Mouse (Mus musculus): ENCODE data around the gene Efr3b. TPM values are rescaled to one million over a fixed set of nuclear protein-coding genes. Genes with fewer than 3 reads are reported as not detected.

Efr3b gene
- total RNA-seq (2022) = 100 to 1,000 TPM; 109 to 118 (median 115) TPM

DNA sequence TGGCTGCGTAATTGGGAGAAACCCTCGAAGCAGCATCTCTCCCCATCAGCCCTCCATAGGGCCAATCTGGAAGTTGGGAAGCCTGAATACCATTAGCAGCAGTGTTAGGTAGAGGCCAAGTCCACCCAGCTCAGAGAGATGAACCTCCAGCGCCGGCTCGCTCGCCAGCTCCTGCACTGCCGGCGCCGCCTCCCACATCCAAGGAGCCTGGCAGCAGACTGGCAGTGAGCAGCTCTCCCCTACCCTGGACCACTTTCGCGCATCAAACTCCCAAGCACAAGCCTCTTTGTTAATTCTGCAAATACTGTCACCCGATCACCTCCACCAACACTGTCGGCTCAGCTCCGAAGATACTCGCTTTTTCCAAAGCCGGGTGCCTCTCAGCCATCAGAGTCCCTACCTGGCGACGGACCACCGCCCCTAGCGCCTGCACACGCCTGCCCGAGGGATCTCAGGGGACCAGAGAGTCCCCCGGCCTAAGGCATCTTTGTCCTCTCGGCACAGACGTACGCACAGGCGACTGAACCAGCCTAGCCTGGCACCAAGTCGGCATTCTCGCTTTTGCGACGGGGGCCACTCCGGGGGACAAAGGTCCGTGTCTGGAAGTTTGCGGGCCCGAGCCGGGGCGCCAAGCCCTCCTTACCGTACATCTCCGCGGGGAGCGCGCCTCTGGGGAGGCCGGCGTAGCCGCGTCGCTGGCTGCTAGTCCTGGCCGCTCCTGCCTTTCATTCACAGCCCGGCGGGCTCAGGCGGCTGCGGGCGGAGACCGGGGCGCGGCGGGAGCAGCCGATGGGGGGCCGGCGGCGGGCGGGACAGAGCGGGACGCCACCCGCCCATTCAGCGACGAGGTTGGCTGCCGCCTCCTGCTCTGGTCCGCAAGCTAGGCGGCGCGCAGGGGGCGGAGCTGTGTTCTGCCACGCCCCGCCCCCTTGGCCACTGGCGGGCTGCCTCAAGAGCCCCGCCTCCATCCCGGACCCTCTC, at the start of gene Efr3b:
Efr3b (minus strand) TSS at position 855 of the 981 bp plus-strand sequence.
- DNase-seq (ENCODE audit: low spot score in 2 of 2) = peak; percentile 66 to 83

DNA sequence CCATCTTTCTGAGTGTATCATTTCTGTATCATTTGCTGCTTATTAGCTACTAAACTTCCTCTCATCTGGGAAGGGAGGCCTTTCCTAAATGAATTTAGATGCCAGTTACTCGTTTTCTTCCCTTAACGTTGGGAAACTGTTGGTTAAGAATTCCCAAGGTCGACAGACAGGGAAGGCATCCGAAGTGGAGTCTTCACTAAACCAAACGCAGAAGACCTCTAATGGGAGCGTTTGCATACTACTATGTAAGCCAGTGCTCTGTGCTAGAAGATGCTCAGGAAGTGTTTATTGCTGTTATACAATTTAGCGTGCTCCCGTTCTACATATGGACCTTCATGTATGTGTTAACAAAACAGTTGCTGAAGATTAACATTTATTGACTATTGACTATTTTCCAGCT, 44.7 kb upstream of the Efr3b start:
- no peak for DNase-seq (ENCODE audit: low spot score in 2 of 2)

DNA sequence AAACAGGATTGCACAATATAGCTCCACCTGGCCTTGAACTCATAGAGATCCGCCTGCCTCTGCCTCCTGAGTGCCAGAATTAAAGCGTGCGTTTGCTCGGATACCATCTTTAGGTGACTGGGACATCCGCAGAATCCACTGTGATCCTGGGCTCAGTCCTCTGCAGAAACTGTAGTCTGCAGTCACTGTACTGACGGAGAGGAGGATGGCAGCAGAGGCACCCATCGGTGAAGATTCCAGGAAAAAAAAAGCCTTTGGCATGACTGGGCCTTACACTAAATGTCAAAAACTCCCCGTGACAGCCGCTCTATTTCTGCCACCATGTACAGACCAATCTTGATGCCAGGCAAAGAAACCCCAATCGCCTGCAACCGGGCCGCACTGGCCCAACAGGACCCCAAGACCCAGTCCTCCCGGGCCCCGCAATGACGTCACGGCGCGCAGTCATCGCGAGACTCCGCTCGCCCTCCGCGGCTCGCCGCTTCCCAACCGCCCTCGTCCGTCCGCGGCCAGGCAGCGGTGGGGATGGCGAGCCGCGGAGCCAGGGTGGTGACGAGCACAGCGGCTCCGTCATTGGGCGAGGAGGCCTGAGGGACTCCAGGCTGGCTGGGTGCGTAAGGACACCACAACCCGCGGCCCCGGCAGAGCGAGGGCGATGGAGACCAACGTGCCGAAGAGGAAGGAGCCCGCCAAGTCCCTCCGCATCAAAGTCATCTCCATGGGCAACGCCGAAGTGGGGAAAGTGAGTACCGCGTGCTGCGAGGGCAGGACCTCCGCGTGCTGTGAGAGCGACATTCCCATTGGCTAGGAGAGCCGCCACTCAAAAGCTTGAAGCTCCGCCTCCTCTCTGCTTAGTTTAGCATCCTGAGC, 43.7 kb upstream of the Efr3b start, which contains the start of gene Dnajc27:
Dnajc27 (plus strand) TSS at position 452 of the 870 bp plus-strand sequence.
- peak; percentile 95 to 98 for DNase-seq (ENCODE audit: low spot score in 2 of 2)

DNA sequence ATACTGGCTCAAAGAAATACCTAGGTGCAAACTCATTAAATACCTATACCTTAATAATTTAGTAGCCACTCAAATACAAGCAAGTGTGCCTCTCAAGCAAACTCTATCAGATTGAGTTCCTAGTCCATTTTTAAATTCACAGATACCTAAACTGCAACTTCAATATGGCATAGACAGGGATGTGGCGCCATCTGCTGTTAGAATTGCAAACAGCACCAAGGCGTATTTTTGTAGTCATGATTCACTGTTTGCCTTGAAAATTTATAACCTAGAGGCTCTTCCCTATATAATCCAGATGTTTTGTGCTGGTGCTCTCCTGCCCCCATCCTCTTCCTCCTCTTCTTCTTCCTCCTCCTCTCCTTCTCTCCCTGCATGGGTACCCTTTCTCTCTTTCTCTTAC, 41.6 kb upstream of the Efr3b start:
- peak; percentile 53 to 90 for DNase-seq (ENCODE audit: low spot score in 2 of 2)

DNA sequence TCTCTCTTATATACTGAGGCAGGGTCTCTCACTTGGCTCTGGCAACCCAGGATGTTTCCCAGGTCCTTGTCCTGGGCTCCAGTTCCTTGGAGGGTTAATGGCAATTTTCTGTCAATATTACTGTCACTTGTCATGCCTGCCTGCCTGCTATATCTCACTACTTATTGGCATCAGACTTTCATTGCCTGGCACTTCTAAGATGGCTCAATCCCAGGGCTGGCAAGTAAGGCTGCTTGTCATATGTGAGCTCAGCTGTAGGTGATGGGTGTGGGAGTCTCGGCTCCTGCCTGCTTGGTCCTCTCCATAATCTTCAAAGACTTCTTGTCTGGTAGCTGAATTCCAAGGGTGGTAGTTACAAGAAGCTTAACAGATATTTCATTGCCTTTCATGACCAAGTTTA, 39.4 kb upstream of the Efr3b start:
- DNase-seq (ENCODE audit: low spot score in 2 of 2) = no peak

DNA sequence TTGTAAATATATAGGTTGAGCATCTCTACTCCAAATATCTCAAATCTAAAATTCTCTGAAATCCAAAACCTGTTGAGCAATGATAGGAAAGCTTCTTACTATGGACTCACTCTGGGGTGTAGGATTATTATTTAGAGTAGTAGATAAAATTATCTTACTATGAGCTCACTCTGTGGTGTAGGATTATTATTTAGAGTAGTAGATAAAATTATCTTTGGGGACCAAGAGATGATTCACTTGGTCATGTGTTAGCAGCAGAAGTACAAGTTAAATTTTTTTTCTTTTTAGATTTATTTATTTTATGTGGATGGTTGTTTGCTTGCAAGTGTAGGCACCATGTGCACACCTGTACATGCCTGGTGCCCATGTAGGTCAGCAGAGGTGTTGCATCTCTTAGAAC, 37.7 kb upstream of the Efr3b start:
- DNase-seq (ENCODE audit: low spot score in 2 of 2) = no peak

DNA sequence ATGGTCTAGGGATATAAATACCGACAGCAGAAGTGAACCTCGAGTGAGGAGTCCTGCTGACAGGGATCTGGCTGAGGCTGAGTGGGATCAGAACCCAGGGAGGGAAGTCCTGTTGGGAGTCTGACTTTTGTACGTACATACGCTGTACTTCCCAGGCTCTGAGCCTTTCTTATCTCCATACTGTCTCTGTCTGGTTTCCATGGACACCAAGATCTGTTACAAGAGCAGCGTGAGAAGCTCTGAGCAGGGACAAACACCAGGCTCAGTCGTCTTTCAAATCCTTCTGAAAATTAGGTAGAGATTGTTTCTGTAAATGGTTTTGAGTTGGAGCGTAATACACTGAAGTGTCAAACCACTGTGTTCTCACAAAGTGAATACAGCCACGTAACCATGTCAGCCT, 36.7 kb upstream of the Efr3b start:
- no peak for DNase-seq (ENCODE audit: low spot score in 2 of 2)

DNA sequence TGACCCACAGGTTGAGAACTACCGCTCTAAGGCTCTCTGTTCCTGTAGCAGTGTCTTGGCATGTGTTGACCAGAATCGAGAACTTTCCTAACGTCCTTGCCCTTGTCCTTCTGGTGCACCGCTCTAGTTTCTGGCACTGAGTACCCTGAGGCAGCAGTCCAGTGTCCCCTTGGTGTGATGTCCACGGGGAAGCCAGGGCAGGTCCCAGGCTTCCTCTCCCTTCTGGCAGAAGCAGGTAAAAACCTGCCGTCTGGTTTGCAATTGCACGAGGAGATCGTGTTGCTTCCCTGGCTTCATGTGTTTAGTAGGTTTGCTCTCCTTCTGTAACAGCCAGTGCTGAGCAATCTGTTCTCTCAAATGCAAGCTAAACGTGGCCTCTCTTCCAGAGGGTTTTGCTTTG, 33.0 kb upstream of the Efr3b start:
- DNase-seq (ENCODE audit: low spot score in 2 of 2) = no peak

DNA sequence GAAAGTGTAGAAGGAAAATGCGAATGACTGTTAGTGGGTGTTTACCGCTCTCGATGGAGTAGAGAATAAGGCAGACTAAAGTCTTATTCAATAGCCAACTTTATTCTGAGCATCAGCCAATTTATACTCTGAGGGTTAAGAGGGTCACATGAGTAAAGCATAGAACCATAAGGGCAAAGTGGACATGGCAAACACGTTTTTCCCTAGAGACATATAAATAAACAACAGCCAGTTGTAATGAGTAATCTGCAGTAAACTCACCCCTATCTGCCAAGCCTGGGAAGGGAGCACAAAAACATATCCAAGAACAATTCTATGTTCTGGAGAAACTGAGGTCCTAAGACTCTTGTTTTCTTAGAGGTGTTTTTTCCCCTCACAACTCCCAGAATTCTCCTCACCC, 29.8 kb upstream of the Efr3b start:
- no peak for DNase-seq (ENCODE audit: low spot score in 2 of 2)

DNA sequence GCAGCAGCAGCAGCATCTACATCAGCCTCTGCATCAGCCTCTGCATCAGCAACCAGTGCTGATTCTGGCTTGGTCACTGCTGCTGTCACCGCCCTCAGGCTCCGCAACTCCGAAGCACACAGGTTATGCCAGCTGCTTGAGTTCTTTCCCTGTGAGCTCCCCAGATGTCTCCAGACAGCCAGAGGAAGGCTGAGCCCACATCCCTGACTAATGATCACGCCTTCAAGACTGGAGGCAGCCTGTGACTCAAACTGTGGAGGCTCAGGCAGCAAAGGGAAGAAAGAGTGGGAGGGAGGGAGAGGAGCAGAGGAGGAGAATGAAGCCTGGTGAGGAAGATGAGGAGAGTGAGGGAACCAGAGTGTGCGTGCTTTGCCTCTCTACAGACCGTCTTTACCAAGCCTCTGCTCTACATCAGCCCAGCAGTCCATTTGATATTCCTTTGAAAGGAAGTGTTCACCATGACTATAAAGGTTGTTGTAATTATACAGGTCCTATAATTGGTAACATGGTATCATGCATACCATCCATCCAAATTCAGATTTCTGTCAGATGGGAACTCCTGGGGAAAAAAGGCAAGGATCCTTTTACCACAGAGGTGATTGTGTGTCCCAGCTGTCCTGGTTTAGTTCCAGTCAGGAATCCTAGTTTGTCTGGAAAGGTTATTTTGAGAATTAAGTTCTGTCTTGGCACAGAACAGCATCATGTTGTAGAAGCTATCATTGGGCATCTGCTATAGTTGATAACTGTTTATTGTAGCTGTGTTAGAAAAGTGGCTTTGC, 28.2 kb upstream of the Efr3b start:
- peak; percentile 28 for DNase-seq (ENCODE audit: low spot score in 2 of 2)

DNA sequence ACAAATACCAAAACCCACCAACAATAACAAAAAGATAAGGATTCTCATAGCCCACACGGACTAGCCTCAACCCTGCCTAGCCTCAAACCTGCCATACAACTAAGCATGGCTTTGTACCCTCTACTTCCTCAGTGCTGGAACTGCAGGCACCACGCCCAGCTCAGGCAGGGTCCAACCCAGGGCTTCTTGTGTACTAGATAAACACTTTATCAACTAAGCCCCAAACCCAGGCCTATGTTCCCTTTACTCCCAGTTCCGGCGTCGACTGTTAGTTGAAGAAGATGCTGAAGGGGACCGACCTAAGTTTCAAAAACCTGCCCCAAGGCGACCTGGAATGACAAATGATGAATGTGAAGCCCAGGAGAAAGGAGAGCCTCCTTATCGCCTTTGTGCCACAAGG, 27.2 kb upstream of the Efr3b start:
- DNase-seq (ENCODE audit: low spot score in 2 of 2) = no peak

DNA sequence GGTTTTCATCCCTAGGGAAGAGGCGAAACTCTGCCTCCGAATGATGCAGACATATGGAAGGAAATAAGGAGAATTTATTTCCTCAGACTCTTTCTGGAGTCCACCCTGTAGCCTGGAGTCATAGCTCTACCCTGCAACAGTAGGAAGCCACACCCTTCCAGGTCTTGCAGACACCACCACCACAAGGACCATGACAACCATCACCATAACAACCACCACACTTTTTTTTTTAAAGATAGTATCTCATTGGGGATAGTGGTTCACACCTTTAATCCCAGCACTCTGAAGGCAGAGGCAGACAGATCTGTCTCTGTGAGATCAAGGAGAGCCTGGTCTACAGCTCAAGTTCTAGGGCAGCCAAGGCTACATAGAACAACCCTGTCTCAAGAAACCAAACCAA, 26.8 kb upstream of the Efr3b start:
- no peak for DNase-seq (ENCODE audit: low spot score in 2 of 2)

DNA sequence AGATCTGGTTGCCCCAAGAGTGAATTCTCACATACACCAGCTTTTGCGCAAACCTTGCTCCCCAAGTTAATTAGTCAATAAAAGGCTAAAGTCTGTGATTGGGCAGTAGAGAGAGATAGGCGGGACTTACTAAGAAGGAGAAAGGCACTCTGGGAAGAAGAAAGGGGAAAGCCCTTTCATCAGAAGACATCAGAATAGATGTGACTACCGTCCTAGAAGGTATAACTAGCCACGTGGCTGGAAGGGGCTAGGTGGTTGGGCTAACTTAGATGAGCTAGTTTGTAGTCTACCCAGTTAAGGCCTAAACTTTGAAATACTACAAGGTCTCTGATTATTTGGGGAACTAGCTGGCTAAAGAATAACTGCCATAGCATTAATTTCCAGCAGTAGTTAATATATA, 21.0 kb upstream of the Efr3b start:
- no peak for DNase-seq (ENCODE audit: low spot score in 2 of 2)

DNA sequence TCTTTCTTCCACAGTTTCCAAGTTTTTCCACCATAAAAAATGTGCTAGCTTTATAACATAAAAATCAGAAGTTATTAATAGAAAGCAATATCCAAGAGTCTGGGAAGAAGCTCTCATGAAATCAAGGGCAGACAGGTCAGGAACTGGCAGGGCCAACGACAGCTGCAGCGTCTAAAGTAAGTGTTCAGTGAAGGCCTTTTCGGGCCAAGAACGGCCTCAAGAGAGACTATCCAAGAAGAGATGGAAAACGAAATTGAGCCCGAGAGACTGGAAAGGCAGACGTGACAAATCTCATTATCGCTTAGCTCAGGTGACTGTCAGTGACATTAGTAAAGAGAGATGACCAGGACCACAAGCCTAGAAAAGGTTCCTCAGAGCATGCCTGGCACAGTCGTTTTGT, 19.6 kb upstream of the Efr3b start:
- DNase-seq (ENCODE audit: low spot score in 2 of 2) = no peak

DNA sequence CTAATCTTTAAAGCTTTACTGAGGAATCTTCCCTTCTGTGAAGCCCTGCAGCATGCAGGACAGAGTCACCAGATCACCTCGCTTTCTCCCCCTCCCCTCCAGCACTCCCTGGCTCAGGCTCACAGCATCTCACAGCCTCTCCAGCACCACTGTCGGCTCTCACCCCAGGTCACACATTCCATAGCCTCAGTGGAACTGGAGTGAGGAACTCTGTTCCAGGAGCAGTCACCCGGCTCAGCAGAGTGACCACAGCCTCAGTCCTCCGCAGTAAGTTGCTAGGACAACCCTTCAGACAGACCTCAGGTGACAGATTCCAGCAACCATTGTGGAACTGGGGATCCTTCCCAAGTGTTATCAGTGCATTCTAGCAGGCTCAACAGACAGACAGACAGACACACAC, 16.1 kb upstream of the Efr3b start:
- DNase-seq (ENCODE audit: low spot score in 2 of 2) = no peak

DNA sequence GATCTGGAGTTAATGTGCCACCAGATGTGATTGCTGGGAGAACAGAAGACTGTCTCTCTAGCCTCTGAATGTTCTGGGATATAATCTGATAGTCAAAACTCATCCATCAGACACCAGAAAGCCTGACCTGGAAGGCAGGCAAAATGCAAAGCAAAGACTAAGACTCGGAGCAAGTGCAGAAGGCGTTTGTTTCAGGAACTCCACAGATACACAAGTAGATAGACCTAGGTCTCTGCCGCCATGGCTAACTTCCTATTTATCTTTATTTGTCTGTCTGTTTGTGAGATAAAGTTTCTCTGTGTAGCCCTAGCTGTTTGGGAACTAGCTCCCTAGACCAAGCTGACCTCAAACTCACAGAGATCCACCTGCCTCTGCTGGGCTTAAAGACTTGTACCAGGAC, 14.9 kb upstream of the Efr3b start:
- DNase-seq (ENCODE audit: low spot score in 2 of 2) = no peak

DNA sequence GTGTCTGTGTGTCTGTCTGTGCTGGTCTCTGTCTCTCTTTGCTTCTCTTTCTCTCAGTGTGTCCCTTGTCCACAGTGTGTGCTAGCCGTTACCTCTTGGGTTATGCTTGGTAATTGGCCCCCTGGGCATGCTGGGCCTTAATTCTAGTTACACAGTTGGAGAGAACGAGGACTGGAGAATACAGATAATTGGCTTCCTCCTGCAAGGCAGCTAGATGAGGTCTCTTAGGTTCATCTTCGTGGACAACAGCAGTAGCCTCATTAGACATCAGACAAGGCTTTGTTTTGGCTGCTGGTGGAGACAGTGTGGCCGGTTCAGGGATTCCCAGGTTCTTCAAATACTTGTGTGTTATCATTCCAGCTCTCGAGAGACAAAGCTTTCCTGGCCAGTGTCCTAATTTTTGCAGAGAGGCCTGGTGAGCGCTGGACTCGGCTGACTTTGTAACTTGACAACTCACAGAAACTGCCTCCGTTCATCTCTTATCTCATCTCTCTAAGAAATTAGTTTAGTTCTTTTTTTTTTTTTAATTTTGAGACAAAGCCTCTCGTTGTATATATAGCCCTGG, 12.2 kb upstream of the Efr3b start:
- DNase-seq (ENCODE audit: low spot score in 2 of 2) = no peak

DNA sequence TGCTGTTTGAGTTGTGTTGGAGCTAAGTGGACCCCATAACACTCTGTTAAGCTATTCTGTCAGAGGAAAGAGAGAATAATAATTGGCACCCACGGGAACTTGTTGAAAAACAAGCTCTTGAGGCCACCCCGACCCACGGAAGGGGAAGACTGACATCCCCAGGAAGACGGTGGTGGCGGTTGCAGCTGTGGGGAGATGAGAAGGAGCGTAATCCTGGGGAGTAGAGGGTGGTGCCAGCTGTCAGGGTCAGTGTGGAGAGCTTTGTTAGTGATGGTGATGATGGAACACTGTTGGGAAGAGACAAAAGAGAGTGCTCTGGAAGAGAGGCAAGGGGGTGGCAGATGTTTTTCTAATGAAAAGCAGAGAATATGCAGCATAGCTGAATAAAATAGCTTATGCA, 9.3 kb upstream of the Efr3b start:
- DNase-seq (ENCODE audit: low spot score in 2 of 2) = no peak

DNA sequence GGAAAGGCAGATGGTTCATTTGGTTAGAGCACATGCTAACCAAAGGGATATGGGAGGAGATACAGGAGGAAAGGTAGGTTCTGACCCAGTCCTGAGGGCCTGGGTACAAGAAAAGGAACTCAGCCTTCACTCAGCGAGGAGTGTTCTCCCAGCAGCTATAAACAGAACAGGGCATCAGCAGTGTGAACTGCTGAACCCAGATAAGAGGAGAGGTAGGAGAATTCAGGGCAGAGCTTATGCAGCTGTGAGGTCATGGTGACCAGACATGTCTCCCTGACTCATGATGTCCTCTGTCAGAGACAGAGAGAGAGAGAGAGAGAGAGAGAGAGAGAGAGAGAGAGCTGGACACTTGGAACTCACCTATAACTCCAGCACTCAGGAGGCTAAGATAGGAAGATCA, 7.3 kb upstream of the Efr3b start:
- no peak for DNase-seq (ENCODE audit: low spot score in 2 of 2)

DNA sequence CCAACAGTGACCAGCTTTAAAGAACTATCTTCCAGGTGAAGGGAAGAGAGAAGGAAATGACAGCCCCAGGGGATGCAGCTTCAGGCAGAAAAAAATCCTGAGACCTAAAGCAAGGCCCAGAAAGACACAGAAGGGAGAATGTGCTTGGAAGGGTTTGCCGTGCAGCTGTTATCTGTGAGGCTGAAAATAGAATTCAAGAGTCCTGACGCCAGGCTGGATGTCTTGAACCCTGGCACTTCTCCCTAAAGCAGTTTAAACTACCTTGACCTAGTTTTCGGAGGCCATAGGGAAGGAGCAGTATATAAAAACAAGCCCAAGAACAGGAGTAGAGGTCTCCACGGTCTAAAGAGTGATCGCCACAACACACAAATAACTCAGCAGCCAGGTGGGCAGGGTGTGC, 3.7 kb upstream of the Efr3b start:
- DNase-seq (ENCODE audit: low spot score in 2 of 2) = no peak

DNA sequence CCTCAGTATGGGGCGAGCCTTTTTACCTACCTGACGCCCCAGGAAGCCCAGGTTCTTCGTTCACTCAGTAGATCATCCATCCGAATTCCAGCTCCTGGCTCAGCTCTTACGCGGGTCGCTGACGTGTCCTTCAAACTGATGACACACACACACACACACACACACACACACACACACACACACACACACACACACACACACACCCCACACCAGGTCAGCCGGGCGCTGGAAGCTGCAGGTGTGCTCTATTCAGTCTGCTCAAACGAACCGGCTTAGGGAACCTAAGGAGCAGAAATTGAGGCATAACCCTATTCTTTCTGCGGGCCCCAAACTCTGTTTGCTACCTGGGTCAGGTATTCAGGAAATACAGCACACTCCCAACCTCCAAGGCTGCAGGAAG, 331 bp upstream of the Efr3b start:
- DNase-seq (ENCODE audit: low spot score in 2 of 2) = no peak

Measured in layer of hippocampus, adult 8-10 months (tissue).